ENCODE assay signal across 20 mouse cellular contexts in genomic region chr1:120221285-120221684, GRCm38 (mm10). TPM values are rescaled to one million over a fixed set of nuclear protein-coding genes. Genes with fewer than 3 reads are reported as not detected.
A peak's percentile ranks its signal among the peaks of the same experiment; 100 is the strongest.
DNase-seq lines count a peak whose midpoint lies in the region; ATAC-seq lines count a peak whose summit lies in the region.
"Had no signal": no experiment of that assay in that cellular context is flagged by ENCODE, and none has a peak within 500 bp of the region (broad histone marks: within the 10 kb centered on the region; RNA-seq: fewer than 3 reads in every experiment).

No protein-coding gene starts in this region.

- no peak overlapping the region for H3K9ac ChIP-seq in forebrain, embryonic 15.5 days (replicated peaks)
- no peak overlapping the region for H3K9ac ChIP-seq in forebrain, embryonic 12.5 days
- H3K9ac ChIP-seq in liver, embryonic 12.5 days: no peak overlapping the region
- H3K9ac ChIP-seq: heart, embryonic 13.5 days; hindbrain, embryonic 12.5 days; limb, embryonic 12.5 days; liver, embryonic 14.5 days had no signal

- DNase-seq in liver: no peak
- peak; percentile 23 for DNase-seq in urinary bladder, postnatal 14 days (ENCODE audit: low spot score)
- DNase-seq in urinary bladder, adult 18-20 months (ENCODE audit: low spot score in 2 of 2): no peak
- DNase-seq in cerebellum, postnatal 25 days: no peak
- no peak for DNase-seq in frontal cortex, postnatal 36 days (ENCODE audit: low spot score in 2 of 2)
- DNase-seq: adrenal gland, postnatal 25 days; cerebellum, adult 9-11 months; heart, adult 2 months; kidney, adult 2 months; right cerebral cortex, postnatal 25 days had no signal

- H3K4me1 ChIP-seq in forebrain, embryonic 15.5 days: no peaks in the 10 kb centered on the region
- 0 out of 2 replicates have a peak, but pooled peaks cover 3% of the 10 kb centered on the region for H3K4me1 ChIP-seq in forebrain, embryonic 12.5 days
- H3K4me1 ChIP-seq in liver, embryonic 12.5 days: no peaks in the 10 kb centered on the region
- H3K4me1 ChIP-seq: heart, embryonic 13.5 days had no signal

- H3K27ac ChIP-seq in forebrain, embryonic 15.5 days (replicated peaks): no peak overlapping the region
- H3K27ac ChIP-seq in forebrain, embryonic 12.5 days: no peak overlapping the region
- no peak overlapping the region for H3K27ac ChIP-seq in liver, embryonic 12.5 days
- H3K27ac ChIP-seq: heart, adult 2 months; heart, embryonic 13.5 days; hindbrain, embryonic 12.5 days; kidney, postnatal 0 days; limb, embryonic 12.5 days; liver, embryonic 14.5 days had no signal

- H3K36me3 ChIP-seq in forebrain, embryonic 15.5 days: no peaks in the 10 kb centered on the region
- no peaks in the 10 kb centered on the region for H3K36me3 ChIP-seq in forebrain, embryonic 12.5 days (replicated peaks)
- H3K36me3 ChIP-seq in liver, embryonic 12.5 days: peaks cover 18% of the 10 kb centered on the region
- H3K36me3 ChIP-seq: heart, embryonic 13.5 days; hindbrain, embryonic 12.5 days; limb, embryonic 12.5 days had no signal

- no peak overlapping the region for H3K4me3 ChIP-seq in forebrain, embryonic 15.5 days
- H3K4me3 ChIP-seq in forebrain, embryonic 12.5 days (replicated peaks): no peak overlapping the region
- no peak overlapping the region for H3K4me3 ChIP-seq in liver, embryonic 12.5 days
- H3K4me3 ChIP-seq: erythroblast, embryonic 14.5 days; heart, adult 2 months; heart, embryonic 13.5 days; hindbrain, embryonic 12.5 days; limb, embryonic 12.5 days had no signal

- H3K27me3 ChIP-seq in forebrain, embryonic 15.5 days: no peaks in the 10 kb centered on the region
- no peaks in the 10 kb centered on the region for H3K27me3 ChIP-seq in forebrain, embryonic 12.5 days
- no peaks in the 10 kb centered on the region for H3K27me3 ChIP-seq in liver, embryonic 12.5 days (replicated peaks)
- H3K27me3 ChIP-seq: heart, embryonic 13.5 days; hindbrain, embryonic 12.5 days; limb, embryonic 12.5 days had no signal

- WGBS in forebrain, embryonic 15.5 days: 44% methylated on average over 2 of the region's 2 CpGs
- 65% methylated on average over 2 of the region's 2 CpGs for WGBS in forebrain, embryonic 12.5 days
- WGBS in liver, embryonic 12.5 days (ENCODE audit: insufficient replicate concordance): 54% methylated on average over 2 of the region's 2 CpGs

- ATAC-seq in forebrain, embryonic 15.5 days (replicated peaks): 0 out of 2 replicates have a peak, but pooled peaks have one; percentile 19
- no peak for ATAC-seq in forebrain, embryonic 12.5 days (ENCODE audit: low FRiP score)
- 0 out of 2 replicates have a peak, but pooled peaks have one; percentile 8 for ATAC-seq in liver, embryonic 12.5 days
- ATAC-seq: CD4-positive, CD25-positive, alpha-beta regulatory T cell, adult 4 months had no signal

- H3K4me2 ChIP-seq in forebrain, embryonic 15.5 days (replicated peaks): no peak overlapping the region
- H3K4me2 ChIP-seq in forebrain, embryonic 12.5 days: no peak overlapping the region
- no peak overlapping the region for H3K4me2 ChIP-seq in liver, embryonic 12.5 days
- H3K4me2 ChIP-seq: heart, embryonic 13.5 days; hindbrain, embryonic 12.5 days; limb, embryonic 12.5 days had no signal

- no peaks in the 10 kb centered on the region for H3K9me3 ChIP-seq in forebrain, embryonic 15.5 days
- H3K9me3 ChIP-seq in forebrain, embryonic 12.5 days: no peaks in the 10 kb centered on the region
- no peaks in the 10 kb centered on the region for H3K9me3 ChIP-seq in liver, embryonic 12.5 days (replicated peaks)
- H3K9me3 ChIP-seq: heart, embryonic 13.5 days; hindbrain, embryonic 12.5 days had no signal

RNA-seq across cellular contexts. Expression of gene Steap3, which starts 51.2 kb away (rescaled TPM):
- polyA plus RNA-seq in forebrain, embryonic 15.5 days (2015; fragmentation: Nextera tagmentation; extraction: Ambion mirVana): 2.2 TPM in 2 replicates
- polyA plus RNA-seq in forebrain, embryonic 12.5 days (2016; fragmentation: Nextera tagmentation; extraction: Ambion mirVana): 1.5 and 1.7 TPM in 2 replicates
- polyA plus RNA-seq in liver, embryonic 12.5 days (2016; fragmentation: Nextera tagmentation; extraction: Ambion mirVana): 54.3 and 56.3 TPM in 2 replicates
- polyA plus RNA-seq: CD4-positive, CD25-positive, alpha-beta regulatory T cell, adult 4 months had no signal

Comparison
In these comparisons a context has a peak if more than half of its experiments do, and no peak if none do; other contexts are left out.
1. RNA of gene Steap3, which starts 51.2 kb away (polyA plus RNA-seq): 54.3 to 56.3 TPM in liver, embryonic 12.5 days; 2.2 TPM in forebrain, embryonic 15.5 days and 1.5 to 1.7 TPM in forebrain, embryonic 12.5 days; every median in the first group is over 10 times any median in the second.